Mouse (Mus musculus) thymus, adult 18-20 months (tissue): Measurements from ENCODE around the gene Ldb2.

ENCODE experiments used
- DNase-seq, 2 experiments: peaks; one replicate each; pipeline ENCODE4 v3.0.0; 2022; ENCODE audit warnings: mixed read lengths in 2 of 2

The Ldb2 gene

DNA sequence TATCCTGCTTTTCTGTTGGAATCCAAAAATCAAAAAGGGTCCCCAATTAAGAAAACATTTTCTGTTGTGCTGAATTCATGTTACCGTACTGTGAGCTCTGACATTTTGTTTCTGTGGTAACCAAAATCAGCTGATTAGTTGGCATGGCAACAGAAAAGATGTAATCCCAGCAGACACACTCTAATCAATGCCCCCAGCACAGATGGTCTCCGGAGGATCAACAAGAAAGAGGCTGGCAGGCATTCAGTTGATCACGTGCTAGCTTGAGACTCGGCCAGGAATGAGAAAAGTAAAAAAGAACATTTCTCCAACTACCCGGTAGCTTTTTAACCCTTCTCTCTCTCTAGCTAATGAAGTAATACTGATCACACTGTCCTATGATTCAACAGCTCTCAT lies 261.5 kb downstream of the Ldb2 start:
- DNase-seq, result no peak

DNA sequence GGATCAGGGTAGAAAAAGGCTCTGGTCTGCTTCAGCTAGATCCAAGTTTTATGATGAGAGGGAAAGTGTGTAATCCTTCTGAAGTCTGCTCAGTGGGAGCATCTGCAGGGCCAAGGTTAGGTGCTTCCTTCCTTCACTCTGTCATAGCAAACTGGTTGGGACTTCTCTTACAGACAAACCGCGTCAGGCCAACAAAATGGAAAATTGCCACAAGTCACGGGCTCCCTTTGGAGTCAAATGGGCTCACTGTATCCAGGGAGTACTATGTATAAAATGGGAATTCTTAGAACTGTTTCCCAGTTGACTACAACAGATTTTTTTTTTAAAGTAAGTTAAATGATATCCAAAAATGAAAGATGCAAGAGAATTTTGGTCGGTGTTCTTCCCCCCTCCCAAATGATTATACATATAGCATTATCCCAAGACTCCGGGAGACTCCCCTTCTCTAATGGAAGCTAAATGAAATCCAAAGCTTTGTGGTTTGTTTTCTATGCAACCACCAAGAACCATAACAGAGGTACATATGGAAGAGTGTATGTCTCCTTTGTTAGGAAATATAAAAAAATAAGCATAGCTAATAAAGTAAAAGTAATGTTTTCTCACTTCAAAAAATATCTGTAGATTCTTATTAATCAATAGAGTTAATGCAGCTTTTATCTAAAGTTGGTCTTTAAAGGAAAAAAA lies 262.0 kb downstream of the Ldb2 start:
- DNase-seq, result no peak

DNA sequence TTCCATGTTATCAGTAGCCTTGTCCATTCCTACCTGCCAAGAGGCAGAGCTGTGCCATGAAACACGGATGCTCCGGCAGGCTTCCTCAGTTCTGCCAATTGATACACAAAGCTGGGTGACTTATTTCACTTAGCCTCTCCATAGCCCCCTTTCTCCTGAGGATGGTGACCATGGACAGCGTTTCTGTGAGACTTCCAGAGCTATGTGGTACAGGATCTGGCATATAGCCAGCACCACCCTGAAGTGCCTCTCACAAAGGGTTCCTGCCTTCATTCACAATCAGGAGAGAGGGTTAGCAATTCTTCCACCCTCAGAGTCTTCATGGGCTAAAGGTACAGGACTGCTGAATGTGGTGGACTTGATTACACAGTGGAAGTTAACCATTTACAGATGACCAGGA lies 270.0 kb downstream of the Ldb2 start:
- no peak for DNase-seq

DNA sequence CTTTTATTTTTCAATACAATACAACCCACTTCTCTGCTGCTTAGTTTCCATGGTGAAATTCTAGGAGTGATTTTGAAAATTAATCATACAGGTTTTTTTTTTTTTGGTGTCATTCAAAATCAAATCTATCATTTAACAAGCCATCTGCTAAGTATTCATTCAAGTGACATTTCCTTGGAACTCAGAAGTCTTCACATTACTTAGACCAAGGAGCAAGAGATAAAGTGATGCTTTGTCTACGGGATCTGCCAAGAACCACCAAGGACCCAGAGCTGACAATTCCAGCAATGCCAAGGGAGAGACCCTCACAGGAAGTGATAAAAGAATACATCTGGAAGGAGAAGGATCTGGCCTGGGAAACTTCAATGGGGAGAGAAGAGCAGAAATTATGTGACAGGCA lies 270.5 kb downstream of the Ldb2 start:
- DNase-seq, result no peak

DNA sequence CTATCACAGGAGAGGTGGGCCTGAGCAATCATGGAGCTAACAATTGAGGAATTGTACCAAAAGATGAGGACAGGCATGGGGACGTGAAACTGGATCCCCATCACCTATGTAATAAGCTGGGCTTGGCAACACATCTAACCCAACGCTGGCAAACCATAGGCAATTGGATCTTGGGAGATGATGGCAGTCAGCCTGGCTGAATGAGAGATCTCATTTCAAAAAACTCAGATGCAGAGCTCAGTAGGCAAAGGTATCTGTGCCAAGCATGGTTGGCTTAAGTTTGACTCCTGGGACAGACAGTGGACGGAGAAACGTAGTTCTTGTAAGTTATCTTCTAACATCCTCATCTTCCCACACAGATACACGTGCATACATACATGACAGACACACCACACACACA lies 294.3 kb downstream of the Ldb2 start:
- no peak for DNase-seq

DNA sequence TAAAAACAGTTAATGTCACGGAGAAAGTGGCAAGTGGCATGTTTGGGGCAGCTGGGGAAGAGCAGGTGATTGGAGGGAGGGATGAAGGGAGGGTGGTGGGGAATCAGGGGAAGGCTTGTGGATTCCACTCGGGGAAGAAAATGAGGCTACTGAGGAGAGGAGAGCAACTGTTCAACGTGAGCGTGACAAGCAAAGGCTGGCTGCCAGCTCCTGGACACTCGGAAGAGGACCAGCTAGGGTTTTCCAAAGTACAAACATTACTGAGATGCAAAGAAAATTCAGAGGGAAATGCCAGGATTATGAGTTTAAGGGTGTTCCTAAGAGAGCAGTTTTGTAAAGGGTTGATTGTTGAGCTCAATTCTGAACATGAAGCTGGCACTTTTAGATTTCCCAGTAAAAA lies 294.7 kb downstream of the Ldb2 start:
- no peak for DNase-seq

DNA sequence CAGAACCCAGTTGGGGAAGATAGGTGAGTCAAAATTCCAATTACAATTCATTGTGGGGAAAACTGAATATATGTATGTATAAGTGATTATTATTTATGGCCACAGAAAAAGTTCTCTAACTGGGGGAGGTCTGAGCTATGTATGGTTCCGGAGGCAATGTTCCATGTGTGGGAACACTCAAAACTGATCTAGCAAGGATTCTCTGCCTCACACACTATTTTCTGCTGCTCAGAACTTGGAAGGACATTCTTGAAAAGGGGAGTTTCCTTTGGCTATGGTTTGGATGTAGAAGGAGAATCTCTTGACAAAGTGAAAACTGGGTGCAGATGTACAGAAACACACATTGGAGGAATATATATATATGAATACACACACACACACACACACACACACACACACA lies 301.3 kb downstream of the Ldb2 start:
- no peak for DNase-seq

DNA sequence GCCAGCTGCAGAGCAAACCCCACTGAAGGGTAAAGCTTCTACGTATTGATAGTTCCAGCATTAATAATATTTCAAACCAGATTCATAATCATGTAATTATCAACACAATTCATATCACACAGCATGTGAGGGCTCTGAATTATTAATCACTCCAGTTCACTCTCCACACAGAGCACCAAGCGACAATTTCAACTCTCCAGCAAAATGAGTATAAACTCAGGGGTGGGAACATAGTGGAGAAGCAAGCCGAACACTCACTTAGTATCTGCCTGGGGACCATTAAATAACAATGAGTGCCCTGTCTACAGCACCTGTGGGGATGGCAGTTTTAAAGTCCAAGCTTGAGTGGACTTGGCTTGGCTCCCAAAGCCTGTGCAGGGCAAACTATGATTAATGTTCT lies 302.6 kb downstream of the Ldb2 start:
- no peak for DNase-seq

DNA sequence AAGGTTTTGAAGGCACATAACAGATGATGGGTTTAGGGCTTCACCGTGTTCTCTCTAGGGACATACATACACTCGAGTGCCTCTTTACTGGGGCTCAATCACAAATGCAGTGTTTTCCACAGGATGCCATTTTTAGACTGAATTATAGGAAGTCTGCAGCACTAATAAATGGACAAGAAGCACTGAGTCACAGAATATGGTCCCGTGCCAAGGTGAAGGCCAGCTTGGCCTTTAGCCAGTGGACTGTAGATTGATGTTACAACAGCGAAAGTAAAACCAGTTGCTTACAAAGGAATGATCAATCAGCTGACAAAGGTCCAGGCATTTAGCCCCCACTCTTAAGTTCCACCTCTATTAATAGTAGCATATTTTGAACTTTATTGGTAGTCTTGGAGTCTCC lies 304.4 kb downstream of the Ldb2 start:
- no peak for DNase-seq

DNA sequence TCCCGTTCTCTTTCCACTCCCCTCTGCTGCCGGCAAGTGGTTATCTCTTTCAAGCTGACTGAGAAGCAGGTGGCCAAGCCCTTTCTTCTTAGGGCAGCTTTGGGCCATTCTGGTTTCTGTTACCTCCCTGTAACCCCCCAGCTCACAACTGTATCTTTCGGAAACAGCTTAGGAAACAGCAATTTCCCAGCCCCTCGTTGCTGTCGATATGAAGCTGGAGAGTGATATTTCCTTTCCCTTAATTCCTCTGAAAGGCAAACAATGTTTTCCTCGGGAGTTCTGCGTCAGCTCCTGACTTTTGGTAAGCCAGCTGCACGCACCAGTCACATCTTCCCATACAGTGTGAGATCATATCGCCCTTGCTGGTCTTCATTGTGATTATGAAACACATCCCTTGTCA lies 305.3 kb downstream of the Ldb2 start:
- no peak for DNase-seq

DNA sequence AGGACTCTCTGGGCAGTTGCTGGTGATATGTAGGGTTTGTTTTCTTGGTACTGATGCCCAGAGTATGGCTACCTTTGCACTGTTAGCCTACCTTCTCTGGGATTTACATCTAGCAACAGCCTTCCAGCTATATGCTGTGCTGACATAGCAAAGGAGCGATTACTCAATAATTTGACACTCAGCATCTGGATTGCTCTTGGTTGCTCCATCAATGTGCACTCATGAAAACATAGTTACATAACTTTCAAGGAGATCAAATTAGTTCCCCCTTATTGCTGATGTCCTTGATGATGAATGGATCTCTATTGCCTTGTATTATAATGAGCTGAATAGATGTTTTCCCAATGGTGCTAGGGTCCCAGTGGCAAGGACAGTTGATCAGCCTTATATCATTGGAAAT lies 308.0 kb downstream of the Ldb2 start:
- no peak for DNase-seq

DNA sequence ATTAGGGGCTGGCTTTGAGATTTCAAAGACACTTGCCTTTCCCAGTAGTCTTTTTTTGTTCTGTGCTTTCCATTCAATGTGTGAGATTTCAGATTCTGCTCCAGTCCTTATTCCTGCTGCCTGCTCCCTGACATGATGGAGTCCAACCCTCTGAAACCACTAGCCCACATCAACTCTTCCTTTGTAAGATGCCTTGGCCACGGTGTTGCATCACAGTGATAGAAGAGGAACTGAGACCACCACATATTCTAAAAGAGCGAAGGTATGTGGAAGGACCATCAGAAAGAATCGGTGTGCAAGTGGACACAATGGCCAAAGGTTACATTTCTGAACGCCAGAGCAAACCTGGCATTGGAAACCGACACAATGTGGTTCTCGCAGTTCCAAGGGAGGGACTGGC lies 309.0 kb downstream of the Ldb2 start:
- no peak for DNase-seq

DNA sequence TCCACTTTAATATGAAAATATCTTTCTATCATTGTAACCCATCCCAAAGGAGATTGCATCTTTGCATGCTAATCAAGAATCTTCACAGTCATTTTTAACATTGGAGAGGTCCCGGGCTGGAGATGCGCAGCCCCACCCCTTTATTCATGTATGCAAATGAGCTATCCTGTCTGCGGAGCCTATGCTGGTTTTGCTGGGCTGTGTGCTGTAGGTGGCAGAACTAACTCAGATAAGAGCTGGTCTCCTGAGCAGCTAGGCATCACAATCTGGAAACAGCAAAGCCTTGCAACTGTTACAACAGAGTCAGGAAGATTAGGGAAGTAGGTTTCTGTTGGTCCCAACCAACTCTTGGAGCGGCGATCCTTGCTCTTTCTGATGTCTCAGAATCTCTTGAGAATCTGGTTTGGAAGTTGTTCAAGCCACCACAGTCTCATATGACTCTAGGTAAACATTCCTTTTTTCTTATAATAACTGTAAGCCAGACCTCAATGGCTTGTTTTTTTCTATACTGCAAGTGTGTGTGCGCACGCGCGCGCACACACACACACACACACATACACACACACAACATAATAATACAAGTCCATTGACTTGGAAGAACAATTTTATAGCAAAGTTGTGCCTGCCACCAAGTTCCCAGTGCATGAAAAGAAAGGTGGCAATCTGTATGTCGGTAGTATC lies 315.9 kb downstream of the Ldb2 start:
- no peak for DNase-seq

DNA sequence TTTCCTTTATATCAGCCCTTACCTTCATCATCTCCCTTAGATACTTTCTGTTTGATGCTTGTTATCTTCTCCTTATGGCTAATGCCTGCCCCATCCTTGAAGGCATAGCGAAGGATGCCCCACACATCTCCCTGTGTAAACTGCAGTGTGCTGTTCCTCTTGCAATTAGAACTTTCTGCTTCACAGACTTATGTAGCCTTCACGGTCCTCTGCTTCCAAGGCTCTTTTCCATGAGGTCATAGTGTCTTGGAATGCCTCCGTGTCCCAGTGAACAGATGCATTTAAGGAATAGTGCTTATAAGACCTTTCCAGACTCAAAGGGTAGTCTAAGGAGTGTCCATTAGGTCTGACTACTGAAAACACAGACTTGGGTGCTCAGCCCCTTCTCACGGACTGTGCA lies 318.1 kb downstream of the Ldb2 start:
- no peak for DNase-seq

DNA sequence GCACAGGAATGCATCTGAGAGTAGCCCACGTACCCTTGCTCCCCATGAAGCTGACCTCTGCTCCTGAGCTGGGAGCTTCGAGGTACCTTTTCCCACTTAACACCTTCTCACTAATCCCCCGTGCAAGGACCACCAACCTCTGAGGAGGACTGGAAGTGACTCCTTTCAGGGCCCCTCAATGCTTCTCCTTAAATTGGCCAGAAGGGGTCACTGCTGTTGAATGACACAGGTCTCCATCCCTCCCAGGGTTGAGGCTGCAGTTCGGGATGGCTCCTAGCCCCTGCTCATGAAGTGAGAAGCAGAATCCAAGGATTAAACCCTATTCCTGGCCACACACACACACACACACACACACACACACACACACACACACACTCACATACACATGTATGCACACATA lies 323.1 kb downstream of the Ldb2 start:
- DNase-seq, result no peak

DNA sequence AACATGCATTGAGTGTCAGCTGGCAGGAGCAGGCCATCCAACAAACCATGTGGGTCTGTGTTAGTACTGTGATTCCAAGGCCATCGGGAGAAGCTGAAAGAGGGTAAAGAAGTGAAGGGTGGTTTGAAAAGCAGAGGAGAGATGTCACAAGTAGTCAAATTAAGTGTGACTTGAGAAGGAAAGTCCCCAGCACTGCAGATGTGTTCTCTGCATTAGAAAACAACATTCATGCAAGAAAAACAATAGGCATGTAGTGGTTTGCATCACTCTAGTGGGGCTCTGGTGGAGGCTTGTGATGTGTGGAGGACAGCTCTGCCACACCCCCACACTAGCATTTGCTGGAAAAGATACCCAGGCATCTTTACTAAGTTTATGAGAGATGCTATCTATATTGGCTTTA lies 323.9 kb downstream of the Ldb2 start:
- DNase-seq, result no peak

DNA sequence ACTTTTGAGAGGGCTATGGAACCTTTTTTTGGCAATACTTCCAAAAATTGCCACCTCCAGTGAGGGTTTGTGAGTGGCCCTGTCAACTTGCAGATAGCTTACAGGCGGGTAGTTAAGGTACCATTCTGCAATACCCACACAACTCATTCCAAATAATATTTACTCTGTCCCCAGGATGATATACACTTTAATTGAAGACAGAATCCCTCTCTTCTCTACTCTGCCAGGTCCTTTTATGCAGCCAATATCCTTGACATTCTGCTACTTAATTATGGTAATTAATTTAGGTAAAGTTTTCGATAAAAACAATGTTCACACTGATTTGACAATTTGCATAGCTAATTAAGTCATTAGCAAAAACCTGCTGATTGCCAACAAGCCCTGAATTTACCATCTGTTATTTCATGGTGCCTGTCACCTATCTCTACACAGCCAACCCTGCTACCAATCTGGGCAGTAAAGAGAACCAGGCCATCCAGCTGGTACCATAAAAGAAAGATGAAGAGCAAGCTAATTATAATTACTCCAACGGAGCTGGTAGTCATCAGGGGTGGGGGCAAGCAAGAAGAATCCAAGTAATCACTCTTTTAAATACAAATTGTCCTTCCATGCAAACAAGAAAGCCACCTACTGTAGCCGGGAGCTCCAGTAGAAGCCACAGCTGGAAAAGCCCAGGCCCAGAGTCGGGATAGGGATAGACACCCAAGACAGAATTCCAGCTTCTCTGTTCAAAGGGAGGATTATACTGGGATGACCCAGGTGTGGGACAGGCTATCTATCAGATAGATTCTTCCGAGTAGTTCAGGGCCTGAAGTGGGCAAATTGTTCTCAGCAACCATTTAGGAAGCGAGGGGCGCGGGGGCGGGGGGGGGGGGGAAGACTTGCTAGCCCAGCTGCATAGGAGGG lies 325.4 kb downstream of the Ldb2 start:
- DNase-seq, result no peak

DNA sequence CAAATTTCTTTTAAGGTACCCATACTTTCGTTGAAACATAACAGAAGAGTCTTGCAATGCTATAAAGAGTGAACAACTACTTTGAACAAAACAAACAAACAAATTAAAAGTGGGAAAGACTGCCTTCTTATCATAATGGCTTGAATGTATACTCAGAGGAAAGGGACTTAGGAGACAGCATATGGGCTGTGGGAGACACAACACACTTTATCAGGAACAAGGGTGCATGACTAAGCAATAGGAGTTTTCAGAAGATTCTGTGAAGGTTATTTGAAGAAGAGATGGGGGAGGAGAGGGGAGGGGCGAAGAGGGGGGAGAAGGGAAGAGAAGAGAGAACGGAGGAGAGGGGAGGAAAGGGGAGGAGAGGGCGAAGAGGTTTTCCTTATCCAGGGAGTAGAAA lies 334.2 kb downstream of the Ldb2 start:
- no peak for DNase-seq
